Mouse (Mus musculus) thymus, postnatal 0 days (tissue): Measurements from ENCODE around the gene Pcsk6. TPM values are rescaled to one million over a fixed set of nuclear protein-coding genes. Genes with fewer than 3 reads are reported as not detected.
"Not testable (repeated sequence)": the region's sequence is repeated elsewhere in the genome, so short reads cannot be mapped to it uniquely, and the experiment has no call there.

Source experiments
- DNase-seq: peaks from one replicate; pipeline ENCODE4 v3.0.0-alpha.2; 2015; ENCODE audit warnings: low spot score
- polyA plus RNA-seq: library from polyadenylated mRNA; unstranded; fragments of >200 nt; fragmentation: Nextera tagmentation; extraction: Ambion mirVana; gene quantifications from 2 replicates; pipeline ENCODE4 v1.2.1, GENCODE M21; 2015

The Pcsk6 gene
- polyA plus RNA-seq, 1 experiment from 2014 or later = 1.2 TPM

DNA sequence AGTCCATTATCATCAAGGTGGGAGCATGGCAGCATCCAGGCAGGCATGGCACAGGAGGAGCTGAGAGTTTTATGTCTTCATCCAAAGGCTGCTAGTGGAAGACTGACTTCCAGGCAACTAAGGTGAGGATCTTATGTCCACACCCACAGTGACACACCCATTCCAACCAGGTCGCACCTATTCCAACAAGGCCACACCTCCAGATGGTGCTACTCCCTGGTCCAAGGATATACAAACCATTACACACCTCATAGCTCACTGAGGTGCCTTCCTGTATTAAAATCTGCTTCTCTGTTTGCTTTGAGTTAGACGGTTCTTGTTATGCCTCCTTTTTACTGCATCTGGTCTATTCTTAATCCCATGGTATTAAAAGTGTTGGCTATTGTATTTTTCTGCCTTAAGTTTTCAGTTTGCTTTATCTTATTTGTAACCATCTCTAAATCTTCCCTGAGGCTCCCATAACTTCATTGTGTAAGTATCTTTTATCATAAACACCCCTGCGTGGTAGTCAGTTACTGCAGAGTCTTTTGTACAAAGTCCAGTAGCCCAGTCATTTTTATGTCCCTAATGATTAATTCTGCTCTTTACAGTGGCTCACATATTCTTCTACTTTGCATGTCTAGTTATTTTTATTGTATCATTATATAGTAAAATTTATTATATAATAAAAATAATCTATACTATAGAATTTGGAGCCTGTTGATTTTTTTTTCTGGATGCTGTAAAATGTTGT lies 72.9 kb downstream of the Pcsk6 start:
- DNase-seq = not testable (repeated sequence)

GRCm38 (mm10) chr7:65935211-65935610 lies 73.7 kb downstream of the Pcsk6 start:
- no peak for DNase-seq

- DNase-seq = no peak
Observed at GRCm38 (mm10) chr7:65940988-65941387, 79.5 kb downstream of the Pcsk6 start.

DNA sequence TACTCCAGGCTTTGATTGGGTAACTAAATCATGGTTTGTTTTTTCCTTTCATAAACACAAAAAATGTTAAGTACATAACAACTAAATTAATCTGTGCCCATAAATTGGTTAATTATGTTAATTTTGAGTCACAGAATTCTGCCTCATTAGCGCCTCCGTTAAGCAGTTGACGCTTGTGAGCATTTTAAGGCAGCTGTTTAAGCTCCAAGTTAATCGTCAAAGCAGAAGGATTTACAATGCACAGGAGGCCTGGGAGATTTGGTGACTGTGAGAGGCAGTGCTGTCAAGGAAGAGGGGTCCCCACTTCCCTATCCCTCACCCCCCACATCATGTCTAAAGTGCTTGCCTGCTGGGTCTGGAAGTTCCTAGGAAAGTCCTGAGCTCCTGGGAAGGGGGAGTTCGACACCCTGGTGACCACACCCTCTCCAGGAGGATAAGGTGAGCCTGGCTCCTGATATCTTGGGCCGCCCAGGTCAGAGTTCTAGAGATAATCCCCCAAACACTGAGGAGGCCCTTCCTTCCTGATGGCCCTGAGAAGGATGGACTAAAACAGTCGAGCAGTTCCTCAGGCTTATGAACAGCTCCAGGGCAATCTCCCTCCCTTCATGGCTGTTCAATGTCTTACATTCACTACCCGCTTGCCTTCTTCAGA lies 83.9 kb downstream of the Pcsk6 start:
- no peak for DNase-seq

DNA sequence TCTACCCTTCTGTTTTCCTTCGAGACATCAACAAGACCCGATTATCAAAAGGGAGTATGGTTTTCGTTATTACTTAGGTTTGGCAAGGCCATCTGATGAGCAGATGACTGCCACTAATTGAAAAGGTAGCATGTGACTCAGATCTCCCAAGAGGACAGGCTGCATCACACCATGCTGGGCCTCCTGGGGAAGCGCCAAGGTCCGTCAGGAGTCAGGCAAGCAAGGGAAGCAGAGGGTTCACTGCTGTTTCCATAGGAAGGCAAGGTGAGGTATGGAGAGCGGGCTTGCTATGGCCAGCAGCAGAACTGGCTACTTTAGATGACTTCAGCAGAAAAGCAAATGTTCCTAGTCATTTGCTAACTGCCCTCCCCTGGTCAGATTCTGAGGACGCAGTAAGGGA lies 84.9 kb downstream of the Pcsk6 start:
- no peak for DNase-seq

- no peak for DNase-seq
Observed at GRCm38 (mm10) chr7:65948891-65949290, 87.4 kb downstream of the Pcsk6 start.

DNA sequence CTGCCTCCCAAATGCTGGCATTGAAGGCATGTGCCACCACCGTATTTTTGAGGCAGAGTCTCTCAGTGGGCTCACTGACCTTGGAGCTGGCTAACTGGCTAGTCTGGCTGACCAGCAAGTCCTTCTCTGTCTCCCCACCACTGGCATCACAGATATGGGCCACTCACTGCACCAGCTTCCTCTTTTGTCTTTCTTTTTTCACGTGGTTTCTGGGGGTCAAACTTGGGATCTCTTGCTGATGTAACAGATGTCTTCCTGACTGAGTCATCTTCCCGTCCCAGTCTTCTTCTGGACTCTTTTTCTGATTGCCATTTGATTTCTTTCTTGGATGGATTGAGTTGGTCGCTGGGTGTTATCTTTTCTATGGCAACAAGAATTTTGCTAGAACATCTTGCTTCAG lies 93.0 kb downstream of the Pcsk6 start:
- no peak for DNase-seq

DNA sequence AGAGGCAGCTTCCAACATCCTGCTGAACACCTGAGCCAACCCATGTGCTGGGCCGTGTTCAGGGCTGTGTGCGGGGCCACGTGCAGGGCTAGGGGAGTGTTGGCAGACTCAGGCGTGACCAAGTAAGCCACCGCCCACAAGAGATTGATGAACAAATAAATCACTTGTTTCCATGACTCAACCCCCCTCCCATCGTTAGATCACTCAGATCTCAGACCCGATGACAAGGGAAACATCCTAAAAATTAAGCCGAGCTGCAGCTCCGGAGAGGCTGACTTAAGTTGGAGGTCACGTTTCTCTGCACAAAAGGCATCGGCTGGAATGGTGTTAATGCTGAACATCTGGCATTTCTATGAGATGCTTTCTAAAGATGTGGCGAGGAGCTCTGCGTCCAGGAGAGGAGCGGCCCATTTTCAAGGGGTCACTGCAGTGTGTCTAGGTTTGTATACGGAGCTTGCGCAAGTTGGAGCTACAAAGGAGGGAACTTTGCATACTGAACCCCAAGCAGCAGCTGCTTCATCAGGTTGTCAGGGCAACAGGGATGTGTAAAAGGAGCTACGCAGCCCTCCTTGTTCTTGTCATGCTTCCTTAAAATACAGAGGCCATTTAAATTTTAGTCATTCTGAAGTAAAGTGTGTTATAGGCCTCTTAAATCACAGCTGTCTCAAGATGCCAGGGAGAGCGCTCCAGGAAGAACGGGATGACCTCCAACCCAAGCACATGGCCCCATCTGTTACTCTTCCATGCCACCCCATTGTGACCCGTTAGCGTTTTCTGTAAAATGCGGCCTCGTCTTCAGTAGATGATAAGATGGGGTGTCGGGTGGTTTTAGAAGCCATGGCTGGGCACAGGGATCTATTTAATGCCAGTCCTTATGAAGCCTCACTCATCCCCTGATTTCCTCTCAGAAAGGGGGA lies 94.0 kb downstream of the Pcsk6 start:
- DNase-seq = no peak

- DNase-seq = no peak
Observed at GRCm38 (mm10) chr7:65957245-65957644, 95.7 kb downstream of the Pcsk6 start.

DNA sequence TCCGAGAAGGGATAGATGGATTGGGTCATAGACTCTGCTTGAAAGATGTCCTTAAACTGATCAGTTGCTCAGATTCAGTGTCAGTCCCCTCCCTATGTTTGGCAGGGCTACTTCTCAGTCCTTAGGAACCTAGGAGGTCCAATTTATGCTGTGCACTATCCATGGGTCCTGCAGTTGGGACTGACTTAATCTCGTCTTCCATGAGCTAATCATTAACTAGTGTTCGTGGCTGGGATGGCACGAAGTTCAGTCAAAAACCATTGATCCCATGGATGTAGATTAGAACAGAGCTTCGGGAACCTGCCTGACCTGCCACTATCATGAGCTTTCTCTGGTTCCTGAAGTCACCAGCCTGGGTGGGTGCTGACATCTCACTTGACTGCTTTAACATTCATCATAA lies 96.6 kb downstream of the Pcsk6 start:
- DNase-seq = no peak

- DNase-seq = no peak
Observed at GRCm38 (mm10) chr7:65959221-65959924, 97.8 kb downstream of the Pcsk6 start.

DNA sequence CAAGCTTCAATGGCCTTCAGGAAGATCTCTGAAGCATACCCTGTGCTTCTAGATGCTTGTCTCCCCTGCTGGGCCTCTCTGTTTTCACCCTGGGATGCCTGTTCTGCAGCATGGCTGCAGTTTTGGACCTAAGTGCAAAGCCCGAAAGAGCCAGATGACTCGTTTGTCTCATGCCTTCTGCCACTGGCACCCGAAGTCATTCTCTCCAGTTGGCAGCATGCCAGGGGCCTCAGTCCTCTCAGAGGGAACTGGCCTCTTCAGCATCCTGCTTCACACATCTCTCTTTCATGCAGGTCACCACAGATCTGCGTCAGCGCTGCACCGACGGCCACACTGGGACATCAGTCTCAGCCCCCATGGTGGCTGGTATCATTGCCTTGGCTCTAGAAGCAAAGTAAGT lies 101.1 kb downstream of the Pcsk6 start:
- DNase-seq = no peak

DNA sequence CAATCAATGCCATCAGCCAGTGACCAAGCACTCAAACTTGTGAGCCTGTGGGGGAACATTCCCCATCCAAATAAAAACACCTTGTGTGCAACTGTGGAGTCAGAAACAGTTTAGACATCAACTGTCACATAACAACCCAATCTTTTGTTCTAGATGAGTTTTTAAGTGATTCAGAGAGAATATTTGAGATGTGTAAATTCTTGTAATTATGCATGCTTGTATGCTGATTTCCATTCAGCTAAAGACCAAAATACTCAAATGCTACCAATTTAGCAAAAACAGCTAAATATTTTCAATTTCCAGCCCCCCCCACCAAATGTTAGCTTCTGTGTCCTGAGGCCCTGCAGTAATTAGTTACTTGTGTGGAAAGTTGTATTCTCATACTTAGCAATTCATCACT lies 102.9 kb downstream of the Pcsk6 start:
- DNase-seq = no peak

DNA sequence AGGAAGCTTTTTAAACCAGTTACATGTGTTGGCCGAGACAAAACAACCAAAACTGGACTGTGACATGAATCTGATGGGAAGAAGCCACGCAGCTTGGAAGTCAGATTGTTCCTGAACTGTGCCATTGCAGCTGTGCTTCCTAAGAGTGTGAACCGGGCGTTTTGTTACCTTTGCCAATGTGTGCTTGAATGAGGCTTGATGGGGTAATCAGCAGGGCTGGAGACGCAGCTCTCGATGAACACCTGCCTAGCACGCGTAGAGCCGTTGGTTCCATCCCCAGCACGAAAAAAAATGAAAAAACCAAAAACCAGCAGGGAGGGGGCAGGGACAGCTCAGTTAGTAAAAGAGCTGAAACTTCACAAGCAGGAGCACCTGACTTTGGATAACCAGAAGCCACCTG lies 109.8 kb downstream of the Pcsk6 start:
- peak; percentile 7 for DNase-seq

GRCm38 (mm10) chr7:65977286-65977685 lies 115.8 kb downstream of the Pcsk6 start:
- DNase-seq = no peak

- no peak for DNase-seq
Observed at GRCm38 (mm10) chr7:65977977-65978376, 116.4 kb downstream of the Pcsk6 start.

DNA sequence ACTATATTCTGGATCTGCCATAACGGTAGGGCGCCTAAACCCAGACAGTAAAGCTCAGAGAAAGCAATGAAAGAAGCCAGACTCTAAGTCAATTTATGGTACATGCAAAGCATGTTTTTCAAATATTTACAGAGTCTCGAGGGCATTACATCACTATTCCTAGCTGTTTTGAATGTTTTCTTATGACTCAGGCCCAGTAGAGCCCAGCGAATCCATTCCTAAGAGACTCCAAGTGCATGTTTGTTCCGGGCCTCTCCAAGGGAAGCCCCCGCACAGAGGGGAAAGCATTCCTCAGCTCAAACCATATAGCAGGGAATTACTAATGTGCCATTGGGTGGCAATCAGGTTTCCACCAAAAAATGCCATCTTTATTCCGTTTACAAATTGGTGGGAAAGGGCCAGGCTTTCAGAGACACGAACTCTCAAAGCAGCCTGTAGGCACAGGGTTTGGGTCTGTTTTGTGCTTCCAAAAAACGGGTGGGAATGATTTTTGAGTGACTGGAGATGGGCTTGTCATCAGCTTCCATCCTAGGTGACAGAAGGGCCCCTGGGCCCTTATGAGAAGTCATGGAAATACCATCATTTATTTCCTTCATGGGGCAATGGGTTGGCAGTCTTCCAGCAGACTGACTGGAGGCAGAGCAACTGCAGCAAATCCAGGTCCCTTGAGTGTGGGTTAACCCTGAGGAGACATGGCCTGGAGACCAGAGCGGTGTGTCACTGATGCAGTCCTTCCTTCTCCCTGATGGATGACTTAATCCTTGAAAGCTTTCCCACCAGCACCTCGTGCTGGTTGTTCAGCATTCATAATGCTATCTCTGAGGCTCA lies 117.7 kb downstream of the Pcsk6 start:
- no peak for DNase-seq

DNA sequence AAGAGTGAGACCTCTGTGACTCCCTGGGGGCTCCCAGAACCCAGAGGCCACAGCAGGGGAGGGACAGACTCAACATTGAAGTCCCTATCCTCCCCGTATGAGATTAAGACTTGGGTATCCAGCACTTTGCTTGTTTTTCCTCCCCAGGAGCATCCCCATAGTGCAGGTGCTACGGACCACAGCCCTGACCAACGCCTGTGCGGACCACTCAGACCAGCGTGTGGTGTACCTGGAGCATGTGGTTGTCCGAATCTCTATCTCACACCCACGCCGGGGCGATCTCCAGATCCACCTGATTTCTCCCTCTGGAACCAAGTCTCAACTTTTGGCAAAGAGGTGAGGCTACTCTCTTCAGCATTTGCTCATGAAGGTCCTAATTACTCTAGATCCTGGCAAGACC lies 118.5 kb downstream of the Pcsk6 start:
- no peak for DNase-seq

DNA sequence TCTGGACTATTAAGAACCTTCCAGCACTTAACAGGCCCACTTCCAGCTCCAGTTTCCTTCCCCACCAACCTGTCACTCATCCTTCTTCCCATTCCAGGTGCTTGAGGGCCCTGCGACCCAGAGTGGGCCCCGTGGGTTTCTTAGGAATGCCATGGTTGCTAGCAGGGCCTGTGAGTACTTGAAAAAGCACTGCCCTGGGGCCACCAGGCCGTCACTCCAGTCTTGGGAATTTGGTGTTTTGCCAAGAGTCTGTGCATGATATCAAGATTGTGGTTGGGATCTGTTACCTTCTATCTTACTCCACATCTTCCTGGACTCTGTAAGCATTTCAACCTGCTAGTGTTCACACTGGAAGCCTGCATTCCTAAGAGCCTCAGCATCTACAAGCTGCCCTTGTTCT lies 120.5 kb downstream of the Pcsk6 start:
- DNase-seq = no peak

DNA sequence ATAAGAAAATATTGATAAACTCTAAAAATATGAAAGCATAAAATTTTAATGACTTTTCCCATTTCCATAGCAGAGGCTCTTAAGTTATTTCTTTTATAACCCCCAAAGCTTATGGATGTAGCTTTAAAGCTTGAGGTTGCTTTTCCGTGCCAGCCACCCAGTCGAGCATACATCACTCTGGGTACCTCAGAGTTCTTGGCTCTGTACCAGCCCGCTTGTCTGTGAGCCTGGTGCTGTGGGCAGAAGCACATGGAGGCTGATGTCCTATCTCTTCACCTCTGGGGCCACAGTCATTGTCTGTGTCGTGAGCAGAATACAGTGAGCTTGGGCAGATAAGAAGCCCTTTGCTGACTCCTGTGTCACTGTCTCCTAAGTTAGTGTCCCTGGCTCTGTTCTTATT lies 126.7 kb downstream of the Pcsk6 start:
- no peak for DNase-seq

DNA sequence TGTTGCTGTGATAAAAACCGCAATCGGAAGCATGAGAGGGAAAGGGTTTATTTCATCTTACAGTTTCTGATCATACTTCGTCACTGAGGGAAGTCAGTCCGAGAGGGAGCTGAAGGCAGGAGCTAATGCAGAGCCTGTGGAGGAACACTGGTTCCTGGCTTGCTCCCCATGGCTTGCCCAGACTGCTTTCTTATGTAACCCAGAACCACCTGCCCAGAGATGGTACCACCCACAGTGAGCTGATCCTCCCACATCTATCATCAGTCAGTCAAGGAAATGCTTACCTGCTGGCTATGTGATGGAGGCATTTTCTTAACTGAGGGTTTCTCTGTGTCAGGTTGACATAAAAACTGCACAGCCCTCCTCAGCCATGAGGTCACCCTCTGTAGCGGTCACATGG lies 127.2 kb downstream of the Pcsk6 start:
- DNase-seq = no peak
